Mouse (Mus musculus) G1E (cell line): ENCODE measurements around the gene Tma7.

ENCODE experiments used
- CTCF ChIP-seq: IDR thresholded peaks from 2 replicates; pipeline ENCODE4 v1.5.1; 2012; ENCODE audit warnings: low read depth, low read length, inconsistent platforms, mixed read lengths
- GATA1 ChIP-seq: IDR thresholded peaks from 2 replicates; pipeline ENCODE4 v1.6.1; 2012; ENCODE audit warnings: borderline replicate concordance, low read length, inconsistent platforms, mixed read lengths

DNA sequence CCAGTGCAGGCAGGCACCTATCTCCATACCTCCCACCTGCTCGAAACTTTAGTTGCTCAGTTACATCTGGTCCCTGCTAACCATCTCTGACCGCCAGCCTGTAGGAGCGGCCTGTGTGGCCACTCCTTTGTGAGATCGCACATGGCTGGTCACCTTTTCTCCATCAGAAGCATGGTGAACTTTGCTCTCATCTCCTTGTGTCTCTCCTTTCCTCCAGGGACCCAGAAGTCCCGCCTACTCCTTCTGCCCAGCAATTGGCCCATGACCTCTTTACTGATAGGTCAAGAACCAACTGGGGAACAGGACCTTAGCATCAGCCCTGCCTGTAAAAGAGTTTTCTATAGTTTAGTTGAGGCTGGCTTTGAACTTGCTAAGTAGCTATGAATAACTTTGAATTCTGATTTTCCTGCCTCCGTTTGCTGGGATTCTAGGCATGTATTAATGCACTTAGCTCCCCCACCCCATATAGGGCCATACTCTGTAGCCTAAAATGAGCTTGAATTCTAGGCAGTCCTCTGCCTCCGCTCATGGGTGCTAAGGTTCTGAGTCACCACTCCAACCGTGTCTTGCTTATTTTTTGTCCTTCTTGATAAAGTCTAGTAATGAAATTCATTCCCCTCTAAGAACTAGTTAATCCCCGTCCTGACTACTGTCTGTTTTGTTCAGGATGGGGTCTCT is 32.3 kb downstream of the Tma7 start:
- TF ChIP-seq CTCF, result no peak
- no peak for TF ChIP-seq GATA1
